Mouse (Mus musculus) ovary, postnatal 14 days (tissue): ENCODE data around the gene Cyp3a25.
"Not testable (repeated sequence)": the region's sequence is repeated elsewhere in the genome, so short reads cannot be mapped to it uniquely, and the experiment has no call there.

Experiments used
- DNase-seq: peaks from one replicate; pipeline ENCODE4 v3.0.0; 2022; ENCODE audit warnings: low spot score

Gene Cyp3a25

GRCm38 (mm10) chr5:146009509-146009908 is at the start of gene Cyp3a25:
TSS of gene Cyp3a25 (minus strand) at chr5:146009618.
- DNase-seq, result not testable (repeated sequence)

- no peak for DNase-seq
Measured at GRCm38 (mm10) chr5:146021136-146021535, 11.7 kb upstream of the Cyp3a25 start.

GRCm38 (mm10) chr5:146018275-146018674 is 8.9 kb upstream of the Cyp3a25 start:
- no peak for DNase-seq

GRCm38 (mm10) chr5:146011251-146011650 is 1.8 kb upstream of the Cyp3a25 start:
- no peak for DNase-seq

- DNase-seq, result no peak
Measured at GRCm38 (mm10) chr5:145967080-145967479, 42.3 kb downstream of the Cyp3a25 start.
